Mouse (Mus musculus) midbrain, postnatal 0 days (tissue): ENCODE data around the gene Cct6b. TPM values are rescaled to one million over a fixed set of nuclear protein-coding genes. Genes with fewer than 3 reads are reported as not detected.
A peak's percentile ranks its signal among the peaks of the same experiment; 100 is the strongest.

Experiments used
- ATAC-seq: fragments of 200-750 bp; cut with Nextera tagmentation; 2 replicates; pipeline ENCODE4 v1.8.0; 2017; ENCODE audit warnings: moderate number of reproducible peaks, mild to moderate bottlenecking, moderate TSS enrichment, moderate library complexity; ENCODE audit not compliant: low FRiP score
- DNase-seq: peaks from one replicate; pipeline ENCODE4 v3.0.0-alpha.2; 2015; ENCODE audit warnings: low spot score
- H3K27ac ChIP-seq: fragments of 300-500 bp; sonication (generic); 2 replicates; pipeline ENCODE4 v1.5.1; 2014; ENCODE audit warnings: low read depth, mild to moderate bottlenecking, low read length, mixed read lengths
- H3K27me3 ChIP-seq: fragments of 300-500 bp; sonication (generic); 2 replicates; pipeline ENCODE4 v1.6.1; 2014; ENCODE audit warnings: low read length, control low read depth, mixed read lengths; ENCODE audit not compliant: insufficient read depth
- H3K36me3 ChIP-seq: fragments of 300-500 bp; sonication (generic); 2 replicates; pipeline ENCODE4 v1.6.1; 2014; ENCODE audit warnings: low read length, control low read depth, mixed read lengths; ENCODE audit not compliant: insufficient read depth
- H3K4me1 ChIP-seq: fragments of 300-500 bp; sonication (generic); 2 replicates; pipeline ENCODE4 v1.6.1; 2014; ENCODE audit warnings: mild to moderate bottlenecking, control low read depth, antibody characterized with exemption, low read length, mixed read lengths; ENCODE audit not compliant: insufficient read depth
- H3K4me2 ChIP-seq: fragments of 300-500 bp; sonication (generic); 2 replicates; pipeline ENCODE4 v1.6.1; 2014; ENCODE audit warnings: low read depth, mild to moderate bottlenecking, low read length, mixed read lengths; ENCODE audit not compliant: poor library complexity, severe bottlenecking
- H3K4me3 ChIP-seq: fragments of 300-500 bp; sonication (generic); 2 replicates; pipeline ENCODE4 v1.5.1; 2014; ENCODE audit warnings: low read depth, mild to moderate bottlenecking, low read length, moderate library complexity
- H3K9ac ChIP-seq: fragments of 300-500 bp; sonication (generic); replicated peaks from 2 replicates; pipeline ENCODE4 v1.6.1; 2014; ENCODE audit warnings: mild to moderate bottlenecking, low read length, moderate library complexity, mixed read lengths; ENCODE audit not compliant: poor library complexity, severe bottlenecking
- H3K9me3 ChIP-seq: fragments of 300-500 bp; sonication (generic); 2 replicates; pipeline ENCODE4 v1.6.1; 2016; ENCODE audit warnings: low read length, control low read depth
- CTCF ChIP-seq: IDR thresholded peaks from 2 replicates; pipeline ENCODE4 v1.5.1; 2016; ENCODE audit warnings: antibody characterized with exemption, mild to moderate bottlenecking
- WGBS: fragments of 180-500 bp; shearing (Covaris S2); extraction: QIAGEN DNeasy Blood & Tissue Kit; methylation state at CpG from one replicate; pipeline ENCODE4 v1.1.7; 2014; 5-methylcytosine and 5-hydroxymethylcytosine counted together
- polyA plus RNA-seq: library from polyadenylated mRNA; unstranded; fragments of >200 nt; fragmentation: Nextera tagmentation; extraction: Ambion mirVana; gene quantifications from 2 replicates; pipeline ENCODE4 v1.2.1, GENCODE M21; 2015
- total RNA-seq: library from RNA; depleted of rRNA; stranded (reverse); fragments of >200 nt; gene quantifications from 2 replicates; pipeline ENCODE4 v1.2.3, GENCODE M21; 2014

The Cct6b gene
- total and polyA plus RNA-seq, 2 experiments from 2014 or later, result 0.44 TPM; not detected in 1

DNA sequence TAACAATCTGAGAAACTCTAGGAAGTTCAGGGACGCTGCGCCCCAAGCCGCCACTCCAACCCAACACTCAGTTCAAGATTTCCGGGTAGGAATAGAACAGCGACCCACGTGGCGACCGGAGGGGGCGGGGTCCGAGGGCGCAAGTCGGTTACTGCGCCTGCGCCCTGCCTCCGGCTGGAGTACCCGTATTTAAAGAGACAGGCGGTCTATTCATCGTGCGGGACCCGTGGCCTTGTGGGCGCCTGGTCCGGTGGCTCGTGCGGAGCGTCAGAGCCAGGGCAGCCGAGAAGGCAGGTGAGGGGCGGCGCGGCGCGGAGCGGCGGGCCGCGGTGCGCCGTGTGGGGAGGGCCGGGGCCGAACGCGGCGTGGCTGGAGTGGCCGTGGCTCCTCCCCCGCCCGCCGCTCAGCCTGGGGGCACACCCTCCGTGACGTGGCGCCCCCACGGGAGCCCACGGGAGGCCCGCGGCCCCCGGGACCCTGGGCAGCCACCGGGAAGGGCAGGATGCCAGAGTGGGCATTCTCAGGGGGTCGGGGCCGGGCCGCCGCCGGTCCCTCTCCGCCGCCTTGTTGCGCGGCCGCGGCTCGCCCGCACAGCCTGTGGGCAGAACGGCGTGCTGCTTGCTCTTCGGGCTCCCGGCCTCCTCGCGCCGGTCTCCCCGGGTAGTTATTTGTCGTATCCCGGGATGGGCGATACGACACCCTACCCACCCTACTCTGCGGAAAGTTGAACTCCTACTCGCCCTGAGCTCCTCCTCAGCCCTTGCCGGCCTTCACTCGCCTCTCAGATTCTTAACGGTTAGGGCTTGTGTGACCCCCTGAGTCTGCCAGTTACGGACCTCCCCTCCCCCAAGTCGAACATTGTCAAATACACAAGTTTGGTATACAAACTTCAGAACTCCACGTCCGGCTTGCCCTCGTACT is 17.1 kb upstream of the Cct6b start, which contains the start of gene Lig3:
Lig3 (plus strand) TSS at position 126 of the 921 bp plus-strand sequence.
- H3K27me3 ChIP-seq, result no peaks in the 10 kb centered on the region
- no peaks in the 10 kb centered on the region for H3K4me1 ChIP-seq
- peak within 1 kb of the TSS; percentile 85 for H3K9ac ChIP-seq
- WGBS, result under 1% methylated on average over 60 of the region's 90 CpGs
- H3K4me2 ChIP-seq, result peak within 1 kb of the TSS; percentile 69
- no peak; the same call in 1 of the 2 replicates for TF ChIP-seq CTCF
- ATAC-seq (peak; percentile 97), DNase-seq (peak; percentile 97)
- no peaks in the 10 kb centered on the region for H3K9me3 ChIP-seq
- H3K27ac ChIP-seq, result peak within 1 kb of the TSS; percentile 94
- peak within 1 kb of the TSS; percentile 94 for H3K4me3 ChIP-seq
- peaks cover 13% of the 10 kb centered on the region for H3K36me3 ChIP-seq

DNA sequence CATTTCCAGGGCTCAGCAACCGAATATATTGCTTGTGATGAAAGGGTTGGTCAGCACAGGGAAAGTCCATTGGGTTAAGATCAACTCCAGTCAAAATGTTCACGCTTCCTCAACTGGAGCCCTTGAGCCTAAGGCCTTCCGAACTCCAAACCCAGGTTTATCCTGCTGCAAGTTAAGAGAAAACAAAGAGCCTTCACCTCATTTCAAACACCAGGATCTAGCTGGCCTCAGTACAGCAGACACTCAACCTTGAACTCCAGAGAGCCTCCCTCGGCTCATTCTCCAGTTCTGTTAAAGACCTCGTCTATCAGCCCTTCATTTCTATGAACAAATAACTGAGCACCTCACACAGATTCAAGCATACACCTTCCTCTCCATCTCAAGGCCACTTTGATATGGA is 16.0 kb upstream of the Cct6b start:
- no peak for TF ChIP-seq CTCF
- Histone ChIP-seq H3K27me3 (no peaks in the 10 kb centered on the region), H3K27ac (no peak overlapping the region), H3K4me3 (peak overlapping the region; percentile 94), H3K9me3 (no peaks in the 10 kb centered on the region), H3K9ac (peak overlapping the region; percentile 85; the same call in 1 of the 2 replicates), H3K4me2 (peak overlapping the region; percentile 69), H3K4me1 (no peaks in the 10 kb centered on the region), H3K36me3 (peaks cover 13% of the 10 kb centered on the region)
- ATAC-seq (no peak), DNase-seq (no peak)
- 60% methylated on average over 5 of the region's 5 CpGs for WGBS

DNA sequence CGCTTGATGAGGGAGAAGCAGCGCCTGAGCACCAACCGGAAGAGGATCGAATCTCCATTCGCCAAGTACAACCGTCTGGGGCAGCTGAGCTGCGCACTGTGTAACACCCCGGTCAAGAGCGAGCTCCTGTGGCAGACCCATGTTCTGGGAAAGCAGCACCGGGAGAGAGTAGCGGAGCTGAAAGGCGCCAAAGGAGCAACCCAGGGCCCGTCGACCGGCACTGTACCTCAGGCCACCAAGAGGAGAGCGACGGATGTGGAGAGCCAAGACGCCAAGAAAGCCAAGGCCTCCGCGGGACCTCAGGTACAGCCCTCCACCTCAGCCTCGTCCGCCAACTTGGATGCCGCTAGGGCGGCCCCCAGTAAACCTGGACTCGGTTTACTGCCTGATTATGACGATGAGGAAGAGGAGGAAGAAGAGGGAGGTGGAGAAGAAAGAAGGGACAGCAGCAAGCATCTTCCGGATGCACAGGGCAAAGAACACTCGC is 360 bp upstream of the Cct6b start:
- H3K9me3 ChIP-seq, result no peaks in the 10 kb centered on the region
- TF ChIP-seq CTCF, result no peak
- 0% methylated on average over 28 of the region's 28 CpGs for WGBS
- peak overlapping the region; percentile 87 for H3K27ac ChIP-seq
- H3K4me3 ChIP-seq, result peak overlapping the region; percentile 89
- H3K4me1 ChIP-seq, result peaks cover 11% of the 10 kb centered on the region; the same call in 1 of the 2 replicates
- H3K9ac ChIP-seq, result peak overlapping the region; percentile 81
- DNase-seq (no peak), ATAC-seq (peak; percentile 78)
- H3K27me3 ChIP-seq, result no peaks in the 10 kb centered on the region
- H3K36me3 ChIP-seq, result peaks cover 1% of the 10 kb centered on the region; the same call in 1 of the 2 replicates
- H3K4me2 ChIP-seq, result peak overlapping the region; percentile 94

DNA sequence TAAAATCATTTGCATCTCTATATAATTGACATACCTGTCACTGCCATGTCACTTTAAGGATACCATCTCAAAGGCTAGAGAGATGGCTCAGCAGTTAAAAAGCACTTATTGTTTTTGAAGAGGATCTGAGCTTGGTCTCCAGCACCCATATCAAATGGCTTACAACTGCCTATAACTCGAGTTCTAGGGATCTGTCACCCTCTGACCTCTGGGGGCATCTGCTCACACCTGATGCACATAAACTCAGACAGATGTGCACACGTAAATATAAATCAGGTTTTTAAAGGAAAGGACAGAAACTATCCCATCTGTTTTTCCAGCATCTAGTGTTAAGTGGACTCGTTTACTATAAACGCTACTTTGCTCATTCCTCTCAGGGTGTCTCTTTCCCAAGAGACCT is 860 bp downstream of the Cct6b start:
- DNase-seq, result no peak
- no peak for ATAC-seq
- Histone ChIP-seq H3K4me2 (peak overlapping the region; percentile 94), H3K9me3 (no peaks in the 10 kb centered on the region), H3K27me3 (no peaks in the 10 kb centered on the region), H3K4me1 (peaks cover 11% of the 10 kb centered on the region; the same call in 1 of the 2 replicates), H3K4me3 (peak overlapping the region; percentile 89), H3K36me3 (no peaks in the 10 kb centered on the region), H3K27ac (peak overlapping the region; percentile 87), H3K9ac (no peak overlapping the region)
- TF ChIP-seq CTCF, result no peak
- WGBS, result 13% methylated on average over 4 of the region's 4 CpGs

DNA sequence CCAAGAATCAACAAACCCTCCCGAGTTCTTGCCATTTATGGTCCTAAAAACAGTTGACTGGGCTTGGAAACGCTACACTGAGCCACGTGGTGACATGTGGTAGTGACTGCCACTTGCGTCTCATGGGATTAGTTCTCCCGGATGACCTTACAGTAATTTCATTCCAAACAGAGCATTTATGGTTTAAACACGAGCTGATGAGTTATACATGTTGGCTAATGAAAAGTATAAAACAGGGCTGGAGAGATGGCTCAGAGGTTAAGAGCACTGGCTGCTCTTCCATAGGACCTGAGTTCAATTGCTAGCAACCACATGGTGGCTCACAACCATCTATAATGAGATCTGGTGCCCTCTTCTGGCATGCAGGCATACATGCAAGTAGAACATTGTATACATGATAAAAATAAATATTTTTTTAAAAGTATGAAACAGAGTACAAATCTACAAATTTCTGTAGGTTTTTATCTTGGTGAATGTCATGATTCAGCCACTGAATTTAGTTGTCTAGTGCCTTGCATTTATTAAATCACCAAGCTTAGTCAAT is 1.8 kb downstream of the Cct6b start:
- no peak for ATAC-seq
- no peaks in the 10 kb centered on the region for H3K9me3 ChIP-seq
- no peak for DNase-seq
- WGBS, result 86% methylated on average over 6 of the region's 6 CpGs
- no peaks in the 10 kb centered on the region for H3K27me3 ChIP-seq
- no peak overlapping the region for H3K4me2 ChIP-seq
- H3K4me3 ChIP-seq, result no peak overlapping the region
- H3K36me3 ChIP-seq, result no peaks in the 10 kb centered on the region
- H3K4me1 ChIP-seq, result peaks cover 11% of the 10 kb centered on the region; the same call in 1 of the 2 replicates
- H3K9ac ChIP-seq, result no peak overlapping the region
- TF ChIP-seq CTCF, result peak; percentile 50
- no peak overlapping the region for H3K27ac ChIP-seq

DNA sequence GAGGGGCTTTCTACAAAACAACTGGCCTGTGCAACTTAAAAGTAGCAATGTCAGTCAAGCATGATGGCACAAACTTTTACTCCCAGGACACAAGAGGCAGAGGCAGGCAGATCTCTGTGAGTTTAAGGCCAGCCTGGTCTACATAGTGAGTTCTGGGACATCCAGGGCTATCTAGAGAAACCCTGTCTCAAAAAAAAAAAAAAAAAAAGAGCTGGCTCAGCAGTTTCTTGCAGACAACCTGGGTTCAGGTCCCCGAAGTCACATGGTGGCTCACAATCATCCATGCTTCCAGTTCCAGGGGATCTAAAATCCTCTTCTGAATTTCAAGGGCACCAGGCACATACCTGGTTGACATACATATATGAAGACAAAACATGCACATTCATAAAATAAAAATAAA is 8.2 kb downstream of the Cct6b start:
- TF ChIP-seq CTCF, result no peak
- ATAC-seq (no peak), DNase-seq (no peak)
- Histone ChIP-seq H3K4me1 (no peaks in the 10 kb centered on the region), H3K4me3 (no peak overlapping the region), H3K9me3 (no peaks in the 10 kb centered on the region), H3K9ac (no peak overlapping the region), H3K36me3 (no peaks in the 10 kb centered on the region), H3K27ac (no peak overlapping the region), H3K4me2 (no peak overlapping the region), H3K27me3 (no peaks in the 10 kb centered on the region)
- WGBS, result 90% methylated on average over 1 of the region's 1 CpGs
